Mouse (Mus musculus) hindlimb bud, embryonic 11.5 days (tissue): ENCODE data around the gene St6galnac5.
A peak's percentile ranks its signal among the peaks of the same experiment; 100 is the strongest.
"Not testable (repeated sequence)": the region's sequence is repeated elsewhere in the genome, so short reads cannot be mapped to it uniquely, and the experiment has no call there.

Source experiments
- DNase-seq: peaks from one replicate; pipeline ENCODE4 v3.0.0-alpha.2; 2012; ENCODE audit warnings: low read depth, low spot score; ENCODE audit errors: extremely low spot score

St6galnac5 gene

GRCm38 (mm10) chr3:152797354-152797753, 184.7 kb downstream of the St6galnac5 start:
- DNase-seq: no peak

GRCm38 (mm10) chr3:152796216-152796615, 185.8 kb downstream of the St6galnac5 start:
- no peak for DNase-seq

GRCm38 (mm10) chr3:152793006-152793405, 189.0 kb downstream of the St6galnac5 start:
- DNase-seq: no peak

- DNase-seq: no peak
These were observed 189.4 kb downstream of the St6galnac5 start for GRCm38 (mm10) chr3:152792601-152793000.

GRCm38 (mm10) chr3:152788301-152788953, 193.6 kb downstream of the St6galnac5 start:
- DNase-seq: not testable (repeated sequence)

GRCm38 (mm10) chr3:152784353-152784752, 197.7 kb downstream of the St6galnac5 start:
- DNase-seq: not testable (repeated sequence)

GRCm38 (mm10) chr3:152783792-152784191, 198.3 kb downstream of the St6galnac5 start:
- peak; percentile 52 for DNase-seq

- no peak for DNase-seq
These were observed 202.2 kb downstream of the St6galnac5 start for GRCm38 (mm10) chr3:152779819-152780218.

- DNase-seq: no peak
These were observed 205.0 kb downstream of the St6galnac5 start for GRCm38 (mm10) chr3:152776872-152777540.

GRCm38 (mm10) chr3:152776363-152776762, 205.7 kb downstream of the St6galnac5 start:
- no peak for DNase-seq

GRCm38 (mm10) chr3:152770056-152770455, 212.0 kb downstream of the St6galnac5 start:
- no peak for DNase-seq

- no peak for DNase-seq
These were observed 214.6 kb downstream of the St6galnac5 start for GRCm38 (mm10) chr3:152767485-152767884.
